Mouse (Mus musculus) limb, embryonic 14.5 days (tissue): Measurements from ENCODE around the gene Dapk3. TPM values are rescaled to one million over a fixed set of nuclear protein-coding genes. Genes with fewer than 3 reads are reported as not detected.

Source experiments
- ATAC-seq: fragments of 200-750 bp; cut with Nextera tagmentation; 2 replicates; pipeline ENCODE4 v1.8.0; 2017; ENCODE audit warnings: low read depth, moderate number of reproducible peaks, moderate TSS enrichment; ENCODE audit not compliant: low FRiP score
- DNase-seq: peaks from one replicate; pipeline ENCODE4 v3.0.0-alpha.2; 2015; ENCODE audit warnings: low spot score
- H3K27ac ChIP-seq: fragments of 300-500 bp; sonication (generic); replicated peaks from 2 replicates; pipeline ENCODE4 v1.5.1; 2014; ENCODE audit warnings: low read depth, mild to moderate bottlenecking, low read length, moderate library complexity, mixed read lengths
- H3K27me3 ChIP-seq: fragments of 300-500 bp; sonication (generic); 2 replicates; pipeline ENCODE4 v1.6.1; 2014; ENCODE audit warnings: low read length, mixed read lengths; ENCODE audit not compliant: control insufficient read depth, insufficient read depth
- H3K36me3 ChIP-seq: fragments of 300-500 bp; sonication (generic); 2 replicates; pipeline ENCODE4 v1.6.1; 2014; ENCODE audit warnings: mild to moderate bottlenecking, low read length, moderate library complexity, mixed read lengths; ENCODE audit not compliant: control insufficient read depth, insufficient read depth
- H3K4me1 ChIP-seq: fragments of 300-500 bp; sonication (generic); 2 replicates; pipeline ENCODE4 v1.6.1; 2014; ENCODE audit warnings: antibody characterized with exemption, low read length, mixed read lengths; ENCODE audit not compliant: control insufficient read depth, insufficient read depth
- H3K4me2 ChIP-seq: fragments of 300-500 bp; sonication (generic); replicated peaks from 2 replicates; pipeline ENCODE4 v1.6.1; 2014; ENCODE audit warnings: low read depth, mild to moderate bottlenecking, low read length, moderate library complexity; ENCODE audit not compliant: severe bottlenecking
- H3K4me3 ChIP-seq: fragments of 300-500 bp; sonication (generic); replicated peaks from 2 replicates; pipeline ENCODE4 v1.5.1; 2014; ENCODE audit warnings: low read length
- H3K9ac ChIP-seq: fragments of 300-500 bp; sonication (generic); 2 replicates; pipeline ENCODE4 v1.6.1; 2014; ENCODE audit warnings: mild to moderate bottlenecking, low read depth, low read length, moderate library complexity; ENCODE audit not compliant: severe bottlenecking
- H3K9me3 ChIP-seq: fragments of 300-500 bp; sonication (generic); 2 replicates; pipeline ENCODE4 v1.6.1; 2016; ENCODE audit warnings: low read length; ENCODE audit not compliant: control insufficient read depth
- POLR2A ChIP-seq: fragments of 200-500 bp; IDR thresholded peaks from 2 replicates; pipeline ENCODE4 v1.8.0; 2012; ENCODE audit warnings: inconsistent platforms, mild to moderate bottlenecking, moderate library complexity, borderline replicate concordance; ENCODE audit not compliant: insufficient read depth, insufficient read length; ENCODE audit errors: extremely low read depth
- WGBS: fragments of 180-500 bp; shearing (Covaris S2); extraction: QIAGEN DNeasy Blood & Tissue Kit; methylation state at CpG from one replicate; pipeline ENCODE4 v1.1.7; 2014; 5-methylcytosine and 5-hydroxymethylcytosine counted together
- polyA plus RNA-seq, 2 experiments: library from polyadenylated mRNA; depleted of rRNA in 1 of 2; stranded (reverse) in 1 of 2; unstranded in 1 of 2; fragments of >200 nt; fragmentation: Nextera tagmentation in 1 of 2; extraction: Ambion mirVana in 1 of 2; gene quantifications; 2 replicates each; pipeline versions ENCODE4 v1.2.1 to v1.2.3; 2012 to 2014

The Dapk3 gene
- polyA plus RNA-seq, 2 experiments, result 57.7 to 73.0 TPM

GRCm38 (mm10) chr10:81200141-81200540 lies 17.3 kb downstream of the Dapk3 start:
- H3K27ac ChIP-seq, result no peak overlapping the region
- TF ChIP-seq POLR2A, result no peak
- H3K4me2 ChIP-seq, result no peak overlapping the region
- ATAC-seq, result no peak
- no peak for DNase-seq
- H3K27me3 ChIP-seq, result peaks cover 11% of the 10 kb centered on the region
- H3K4me1 ChIP-seq, result no peaks in the 10 kb centered on the region
- no peak overlapping the region for H3K4me3 ChIP-seq
- WGBS, result 81% methylated on average over 13 of the region's 13 CpGs
- H3K9ac ChIP-seq, result no peak overlapping the region
- no peaks in the 10 kb centered on the region for H3K9me3 ChIP-seq
- no peaks in the 10 kb centered on the region for H3K36me3 ChIP-seq

GRCm38 (mm10) chr10:81200605-81201287 lies 17.9 kb downstream of the Dapk3 start:
- no peaks in the 10 kb centered on the region for H3K4me1 ChIP-seq
- H3K4me3 ChIP-seq, result no peak overlapping the region
- no peak for ATAC-seq
- H3K36me3 ChIP-seq, result no peaks in the 10 kb centered on the region
- no peak for DNase-seq
- no peak overlapping the region for H3K4me2 ChIP-seq
- no peak for TF ChIP-seq POLR2A
- 74% methylated on average over 20 of the region's 20 CpGs for WGBS
- H3K9me3 ChIP-seq, result no peaks in the 10 kb centered on the region
- peaks cover 11% of the 10 kb centered on the region; the same call in 1 of the 2 replicates for H3K27me3 ChIP-seq
- H3K27ac ChIP-seq, result no peak overlapping the region
- no peak overlapping the region for H3K9ac ChIP-seq

- TF ChIP-seq POLR2A, result no peak
- Histone ChIP-seq H3K27ac (no peak within 1 kb of the TSS), H3K27me3 (no peaks in the 10 kb centered on the region; the same call in 1 of the 2 replicates), H3K36me3 (no peaks in the 10 kb centered on the region), H3K4me1 (no peaks in the 10 kb centered on the region), H3K4me2 (no peak within 1 kb of the TSS), H3K9ac (no peak within 1 kb of the TSS), H3K4me3 (no peak within 1 kb of the TSS), H3K9me3 (no peaks in the 10 kb centered on the region)
- DNase-seq (no peak), ATAC-seq (no peak)
- WGBS, result 58% methylated on average over 13 of the region's 13 CpGs
These were observed 19.3 kb downstream of the Dapk3 start, which contains the start of gene Nmrk2 for GRCm38 (mm10) chr10:81201807-81202758. Gene Nmrk2, minus strand, starts transcription at chr10:81202051.

- H3K9ac ChIP-seq, result no peak overlapping the region
- no peaks in the 10 kb centered on the region for H3K9me3 ChIP-seq
- WGBS, result 64% methylated on average over 8 of the region's 8 CpGs
- no peak overlapping the region for H3K27ac ChIP-seq
- ATAC-seq, result no peak
- no peak overlapping the region for H3K4me3 ChIP-seq
- TF ChIP-seq POLR2A, result no peak
- no peaks in the 10 kb centered on the region; the same call in 1 of the 2 replicates for H3K27me3 ChIP-seq
- no peaks in the 10 kb centered on the region for H3K4me1 ChIP-seq
- no peak for DNase-seq
- H3K4me2 ChIP-seq, result no peak overlapping the region
- H3K36me3 ChIP-seq, result no peaks in the 10 kb centered on the region
These were observed 20.3 kb downstream of the Dapk3 start for GRCm38 (mm10) chr10:81202978-81203720.

GRCm38 (mm10) chr10:81204137-81204536 lies 21.3 kb downstream of the Dapk3 start:
- H3K4me3 ChIP-seq, result no peak overlapping the region
- no peaks in the 10 kb centered on the region for H3K4me1 ChIP-seq
- DNase-seq, result no peak
- no peak for TF ChIP-seq POLR2A
- 76% methylated on average over 4 of the region's 4 CpGs for WGBS
- no peak overlapping the region for H3K27ac ChIP-seq
- no peaks in the 10 kb centered on the region for H3K9me3 ChIP-seq
- H3K36me3 ChIP-seq, result no peaks in the 10 kb centered on the region
- ATAC-seq, result no peak
- H3K9ac ChIP-seq, result no peak overlapping the region
- H3K27me3 ChIP-seq, result no peaks in the 10 kb centered on the region; the same call in 1 of the 2 replicates
- H3K4me2 ChIP-seq, result no peak overlapping the region
